Mouse (Mus musculus): Measurements from ENCODE around the gene Hist1h1d.
A peak's percentile ranks its signal among the peaks of the same experiment; 100 is the strongest.
"Not testable (repeated sequence)": the region's sequence is repeated elsewhere in the genome, so short reads cannot be mapped to it uniquely, and the experiment has no call there.

Hist1h1d gene

GRCm38 (mm10) chr13:23530181-23530900, 22.7 kb upstream of the Hist1h1d start:
- DNase-seq = peak; percentile 95

- DNase-seq = peak; percentile 100
Observed at GRCm38 (mm10) chr13:23530901-23531875, 21.9 kb upstream of the Hist1h1d start, which contains the start of gene Hist1h4h. Gene Hist1h4h (plus strand): TSS chr13:23531050.

DNA sequence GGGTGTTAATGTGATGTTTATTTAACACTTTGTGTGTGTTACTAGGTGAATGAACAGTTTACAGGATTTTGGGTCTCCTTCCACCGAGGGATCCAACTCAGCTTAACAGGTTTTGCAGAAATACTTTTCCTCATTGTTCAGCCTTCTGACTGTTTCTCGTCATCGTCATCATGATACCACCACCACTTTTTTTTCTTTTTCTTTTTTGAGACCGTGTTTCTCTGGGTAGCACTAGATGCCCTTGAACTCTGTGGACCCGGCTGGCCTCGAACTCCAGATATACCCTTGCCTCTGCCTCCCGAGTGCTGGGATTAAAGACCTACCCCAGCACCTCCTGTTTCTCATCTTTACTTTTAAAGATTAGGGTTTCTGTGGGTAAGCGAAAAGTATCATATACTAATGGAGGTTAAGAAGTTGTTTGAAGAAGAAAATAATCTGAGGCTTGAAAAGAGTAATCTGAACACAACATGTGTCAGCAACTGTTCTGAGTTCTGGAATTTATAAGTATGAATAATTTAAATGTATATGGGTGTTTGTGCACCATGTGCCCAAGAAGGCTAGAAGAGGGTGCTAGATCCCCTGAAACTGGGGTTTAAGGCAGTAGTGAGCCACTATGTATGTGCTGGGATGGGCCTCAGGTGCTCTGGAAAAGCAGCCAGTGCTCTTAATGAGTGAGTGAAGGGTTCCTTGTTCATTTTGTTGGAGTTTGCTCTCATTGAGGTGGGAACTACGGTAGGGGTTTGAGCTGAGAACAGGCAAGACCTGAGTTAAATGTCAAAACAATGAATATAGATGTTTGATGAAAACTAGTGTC, 20.6 kb upstream of the Hist1h1d start:
- DNase-seq = peak; percentile 86

DNA sequence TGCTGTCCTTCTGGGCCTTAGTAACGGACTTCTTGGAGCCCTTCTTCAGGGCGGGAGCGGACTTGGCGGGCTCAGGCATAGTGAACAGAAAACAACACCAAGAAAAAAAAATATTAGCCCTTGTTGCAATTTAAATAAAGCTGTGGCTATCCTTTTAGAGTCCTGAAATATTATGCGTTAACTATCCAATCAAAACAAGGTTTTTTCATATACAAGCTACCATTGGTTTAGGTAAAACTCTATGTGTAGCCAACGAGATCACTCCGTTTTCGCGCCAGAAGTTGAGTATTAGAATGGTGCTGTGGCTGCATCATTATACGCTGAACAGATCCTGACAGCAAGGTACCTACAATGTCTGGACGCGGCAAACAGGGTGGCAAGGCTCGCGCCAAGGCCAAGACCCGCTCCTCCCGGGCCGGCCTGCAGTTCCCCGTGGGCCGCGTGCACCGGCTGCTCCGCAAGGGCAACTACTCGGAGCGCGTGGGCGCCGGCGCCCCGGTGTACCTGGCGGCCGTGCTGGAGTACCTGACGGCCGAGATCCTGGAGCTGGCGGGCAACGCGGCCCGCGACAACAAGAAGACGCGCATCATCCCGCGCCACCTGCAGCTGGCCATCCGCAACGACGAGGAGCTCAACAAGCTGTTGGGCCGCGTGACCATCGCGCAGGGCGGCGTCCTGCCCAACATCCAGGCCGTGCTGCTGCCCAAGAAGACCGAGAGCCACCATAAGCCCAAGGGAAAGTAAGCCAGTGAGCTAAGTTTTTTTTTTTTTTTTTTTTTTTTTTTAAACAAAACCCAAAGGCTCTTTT, 19.3 kb upstream of the Hist1h1d start, which contains the start of gene Hist1h2af:
TSS of gene Hist1h2af (plus strand) at position 347 of the 808 bp plus-strand sequence.
- DNase-seq = peak; percentile 97

GRCm38 (mm10) chr13:23534368-23535131, 18.5 kb upstream of the Hist1h1d start:
- no peak for DNase-seq

GRCm38 (mm10) chr13:23535137-23536075, 17.7 kb upstream of the Hist1h1d start, which contains the start of gene Hist1h3g:
Gene Hist1h3g (plus strand): TSS chr13:23535422.
- DNase-seq = peak; percentile 99

DNA sequence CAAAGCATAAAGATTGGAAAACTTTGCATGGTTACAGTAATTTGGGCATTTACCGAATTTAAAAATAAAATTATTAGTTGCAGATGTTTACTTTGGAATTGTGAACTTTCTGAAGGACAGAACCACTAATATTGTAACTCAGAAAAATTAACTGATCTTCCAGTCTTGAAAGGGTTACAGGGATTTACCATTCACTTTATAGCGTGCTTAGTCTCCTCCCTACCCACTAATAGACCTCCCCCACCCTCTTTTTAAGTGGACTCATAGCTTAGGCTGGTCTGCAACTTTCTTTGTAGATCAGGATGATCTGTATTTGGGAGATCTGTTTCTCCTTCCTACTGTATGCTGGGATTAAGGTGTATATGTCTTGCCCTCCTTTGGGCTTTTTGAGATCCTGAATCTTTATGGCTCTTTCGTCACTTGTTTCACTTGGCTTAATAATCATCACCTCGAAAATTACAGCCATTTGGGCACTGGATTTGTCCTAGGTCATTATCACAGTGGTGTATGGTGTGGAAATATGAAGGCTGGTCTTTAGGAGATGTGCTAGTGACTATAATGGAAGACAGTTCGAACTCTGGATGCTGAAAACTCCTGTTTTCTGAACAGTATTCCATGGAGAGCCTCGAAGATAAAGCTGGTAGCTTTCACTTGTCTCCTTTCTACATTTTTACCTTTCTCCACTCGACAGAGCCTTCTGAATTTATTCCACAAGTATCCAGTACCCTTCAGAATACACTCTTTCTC, 16.8 kb upstream of the Hist1h1d start:
- DNase-seq = peak; percentile 27

GRCm38 (mm10) chr13:23537006-23537710, 15.9 kb upstream of the Hist1h1d start:
- peak; percentile 73 for DNase-seq

DNA sequence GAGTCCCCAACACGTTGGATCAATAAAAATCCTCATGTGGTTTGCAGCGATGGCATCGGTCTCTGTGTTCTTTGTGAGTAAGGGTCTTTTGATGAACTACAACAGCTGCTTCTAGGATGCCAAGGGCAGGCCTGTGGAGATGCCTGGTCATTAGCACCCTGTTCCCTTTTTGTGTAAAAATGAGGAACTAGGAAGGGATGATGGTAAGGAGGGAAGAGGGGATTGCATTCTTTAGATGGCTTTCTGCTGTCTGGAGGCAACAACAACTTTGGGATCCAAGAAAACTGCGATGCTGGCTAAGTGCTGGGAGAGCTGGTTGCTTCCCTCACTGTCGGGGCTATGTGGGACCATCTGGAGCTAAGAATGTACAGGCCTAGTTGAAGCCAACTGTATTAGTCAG, 14.8 kb upstream of the Hist1h1d start:
- peak; percentile 85 for DNase-seq

- DNase-seq = peak; percentile 17
Observed at GRCm38 (mm10) chr13:23539821-23540220, 13.2 kb upstream of the Hist1h1d start.

DNA sequence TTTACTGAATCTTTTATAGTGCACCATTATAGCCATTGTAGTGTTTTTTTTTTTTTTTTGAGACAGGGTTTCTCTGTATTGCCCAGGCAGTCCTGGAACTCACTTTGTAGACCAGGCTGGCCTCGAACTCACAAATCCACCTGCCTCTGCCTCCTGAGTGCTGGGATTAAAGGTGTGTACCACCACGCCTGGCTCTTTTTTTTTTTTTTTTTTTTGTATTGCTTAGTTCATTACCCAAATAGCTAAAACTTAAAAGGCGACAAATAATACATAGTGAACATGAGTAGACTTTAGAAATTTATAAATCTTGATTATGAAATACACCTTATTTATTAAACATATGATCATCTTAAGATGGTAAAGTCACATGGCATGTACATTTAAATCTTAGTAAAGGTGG, 11.6 kb upstream of the Hist1h1d start:
- peak; percentile 22 for DNase-seq

GRCm38 (mm10) chr13:23542225-23542980, 10.7 kb upstream of the Hist1h1d start:
- peak; percentile 84 for DNase-seq

GRCm38 (mm10) chr13:23542999-23543607, 10.0 kb upstream of the Hist1h1d start, which contains the start of gene Hist1h2bh:
Gene Hist1h2bh (minus strand): TSS chr13:23543392.
- peak; percentile 99 for DNase-seq

DNA sequence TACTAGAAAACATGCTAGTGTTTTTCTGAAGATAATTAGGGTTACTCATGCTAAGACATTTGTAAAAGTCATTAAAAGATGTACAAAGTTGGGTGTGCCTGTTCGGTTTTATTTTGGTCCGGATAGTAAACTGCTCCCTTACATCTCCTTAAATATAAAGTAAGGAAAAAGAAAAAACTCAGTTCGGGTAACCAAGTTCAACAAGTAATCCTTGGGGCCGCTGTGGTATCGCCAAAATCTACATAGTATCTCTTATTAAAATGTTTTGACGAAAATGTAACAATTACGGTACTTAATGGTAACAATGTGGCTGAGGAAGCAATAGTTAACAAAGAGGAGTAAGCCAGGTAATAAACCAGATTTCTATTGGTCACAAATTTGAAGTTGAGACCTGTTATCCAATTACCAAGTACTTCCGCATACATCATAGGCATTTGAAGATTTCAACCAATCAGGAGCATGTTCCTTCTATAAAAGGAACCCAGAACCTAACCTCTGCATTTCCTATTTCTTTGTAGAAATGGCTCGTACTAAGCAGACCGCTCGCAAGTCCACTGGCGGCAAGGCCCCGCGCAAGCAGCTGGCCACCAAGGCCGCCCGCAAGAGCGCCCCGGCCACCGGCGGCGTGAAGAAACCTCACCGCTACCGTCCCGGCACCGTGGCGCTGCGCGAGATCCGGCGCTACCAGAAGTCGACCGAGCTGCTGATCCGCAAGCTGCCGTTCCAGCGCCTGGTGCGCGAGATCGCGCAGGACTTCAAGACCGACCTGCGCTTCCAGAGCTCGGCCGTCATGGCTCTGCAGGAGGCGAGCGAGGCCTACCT, 8.9 kb upstream of the Hist1h1d start, which contains the start of gene Hist1h3f:
TSS of gene Hist1h3f (plus strand) at position 88 of the 822 bp plus-strand sequence.
- peak; percentile 98 for DNase-seq

- not testable (repeated sequence) for DNase-seq
Observed at GRCm38 (mm10) chr13:23544787-23545120, 8.3 kb upstream of the Hist1h1d start.

DNA sequence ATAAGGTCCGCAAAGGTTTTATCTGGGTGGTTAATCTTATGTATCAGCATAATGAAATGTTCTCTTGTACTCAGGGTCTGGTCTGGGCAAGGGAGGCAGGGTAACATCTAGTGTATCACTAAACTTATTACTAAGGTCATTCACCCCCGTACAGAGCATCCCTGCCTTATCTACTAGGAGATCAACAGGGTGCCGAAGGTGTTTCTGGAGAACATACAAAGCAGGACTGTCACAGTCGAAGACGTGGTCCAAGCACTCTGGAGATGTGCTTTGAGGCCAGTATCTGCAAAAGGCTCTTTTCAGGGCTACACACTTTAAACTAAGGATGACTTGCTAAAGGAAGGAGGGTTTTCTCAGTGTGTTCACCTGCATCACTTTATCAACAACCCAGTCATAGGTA, 6.4 kb upstream of the Hist1h1d start:
- peak; percentile 69 for DNase-seq
